Mouse (Mus musculus) hindbrain, embryonic 13.5 days (tissue): ENCODE data around the gene Rnf145. TPM values are rescaled to one million over a fixed set of nuclear protein-coding genes. Genes with fewer than 3 reads are reported as not detected.

Experiments
- ATAC-seq: fragments of 200-750 bp; cut with Nextera tagmentation; 2 replicates; pipeline ENCODE4 v1.8.0; 2017; ENCODE audit warnings: moderate TSS enrichment; ENCODE audit not compliant: low FRiP score
- H3K27ac ChIP-seq: fragments of 300-500 bp; sonication (generic); 2 replicates; pipeline ENCODE4 v1.5.1; 2015; ENCODE audit warnings: inconsistent platforms, mild to moderate bottlenecking, moderate library complexity
- H3K27me3 ChIP-seq: fragments of 300-500 bp; sonication (generic); 2 replicates; pipeline ENCODE4 v1.6.1; 2015; ENCODE audit warnings: mild to moderate bottlenecking, inconsistent platforms
- H3K36me3 ChIP-seq: fragments of 300-500 bp; sonication (generic); 2 replicates; pipeline ENCODE4 v1.6.1; 2015; ENCODE audit warnings: mild to moderate bottlenecking, inconsistent platforms
- H3K4me1 ChIP-seq: fragments of 300-500 bp; sonication (generic); replicated peaks from 2 replicates; pipeline ENCODE4 v1.6.1; 2015; ENCODE audit warnings: inconsistent platforms
- H3K4me2 ChIP-seq: fragments of 300-500 bp; sonication (generic); 2 replicates; pipeline ENCODE4 v1.6.1; 2015; ENCODE audit warnings: inconsistent platforms, mild to moderate bottlenecking, moderate library complexity
- H3K4me3 ChIP-seq: fragments of 300-500 bp; sonication (generic); 2 replicates; pipeline ENCODE4 v1.5.1; 2015; ENCODE audit warnings: mild to moderate bottlenecking, inconsistent platforms
- H3K9ac ChIP-seq: fragments of 300-500 bp; sonication (generic); 2 replicates; pipeline ENCODE4 v1.6.1; 2015; ENCODE audit warnings: mild to moderate bottlenecking, inconsistent platforms
- H3K9me3 ChIP-seq: fragments of 300-500 bp; sonication (generic); 2 replicates; pipeline ENCODE4 v1.6.1; 2016; ENCODE audit warnings: inconsistent platforms
- WGBS: fragments of 180-500 bp; shearing (Covaris S2); methylation state at CpG from one replicate; pipeline ENCODE4 v1.1.7; 2015; 5-methylcytosine and 5-hydroxymethylcytosine counted together
- polyA plus RNA-seq: library from polyadenylated mRNA; unstranded; fragments of >200 nt; fragmentation: Nextera tagmentation; extraction: Ambion mirVana; gene quantifications from 2 replicates; pipeline ENCODE4 v1.2.1, GENCODE M21; 2015

Rnf145 gene
- polyA plus RNA-seq, 1 experiment from 2014 or later = 111 TPM

DNA sequence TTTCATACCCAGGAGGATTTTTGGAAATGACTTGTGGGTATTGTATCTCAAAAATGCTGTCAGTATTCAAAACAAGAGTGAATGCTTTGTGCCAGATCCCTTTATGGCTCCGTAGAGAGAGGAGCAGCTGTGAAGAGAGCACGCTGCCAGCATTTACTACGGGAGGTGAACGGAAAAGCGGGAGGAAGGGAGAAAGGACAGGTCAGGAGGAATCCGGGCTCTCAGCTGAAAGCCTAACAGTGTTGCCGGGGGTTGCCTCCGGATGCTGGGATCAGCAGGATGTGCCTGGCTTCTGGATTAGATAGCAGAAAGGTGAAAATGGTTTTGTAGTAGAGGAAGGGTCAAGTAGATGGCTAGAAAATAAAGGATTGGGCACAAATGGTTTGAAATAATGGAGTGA is 11.6 kb downstream of the Rnf145 start:
- no peaks in the 10 kb centered on the region for H3K27me3 ChIP-seq
- no peak for ATAC-seq
- H3K4me1 ChIP-seq = 0 out of 2 replicates have a peak, but pooled peaks cover 6% of the 10 kb centered on the region
- H3K4me3 ChIP-seq = no peak overlapping the region
- H3K36me3 ChIP-seq = peaks cover 64% of the 10 kb centered on the region
- WGBS = 68% methylated on average over 8 of the region's 8 CpGs
- peak overlapping the region; percentile 23; the same call in 1 of the 2 replicates for H3K27ac ChIP-seq
- no peaks in the 10 kb centered on the region for H3K9me3 ChIP-seq
- H3K9ac ChIP-seq = 0 out of 2 replicates have a peak overlapping the region, but pooled peaks have one; percentile 13
- H3K4me2 ChIP-seq = no peak overlapping the region

DNA sequence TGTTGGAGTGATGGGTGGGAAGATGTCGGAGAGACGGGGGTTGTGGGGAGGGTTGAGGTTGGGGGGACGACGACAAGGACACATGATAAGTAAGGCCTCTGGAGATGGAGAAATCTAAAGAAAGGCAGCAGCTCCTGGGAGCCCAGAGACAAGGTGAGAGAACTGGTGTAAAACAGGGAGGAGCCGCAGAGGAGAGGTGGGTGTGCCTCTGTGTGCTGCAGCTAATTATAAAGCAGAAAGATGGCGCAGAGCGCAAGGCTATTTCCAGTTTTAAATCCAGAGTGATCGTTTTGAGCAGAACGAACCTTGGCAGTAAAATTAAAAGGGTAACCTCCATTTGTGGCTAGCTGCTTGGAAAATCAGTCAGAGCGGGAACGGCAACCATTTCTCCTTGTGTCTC is 12.1 kb downstream of the Rnf145 start:
- peaks cover 63% of the 10 kb centered on the region for H3K36me3 ChIP-seq
- 0 out of 2 replicates have a peak, but pooled peaks cover 6% of the 10 kb centered on the region for H3K4me1 ChIP-seq
- no peak overlapping the region for H3K4me2 ChIP-seq
- 92% methylated on average over 11 of the region's 11 CpGs for WGBS
- no peaks in the 10 kb centered on the region for H3K27me3 ChIP-seq
- no peak overlapping the region for H3K27ac ChIP-seq
- 0 out of 2 replicates have a peak overlapping the region, but pooled peaks have one; percentile 13 for H3K9ac ChIP-seq
- no peaks in the 10 kb centered on the region for H3K9me3 ChIP-seq
- no peak for ATAC-seq
- no peak overlapping the region for H3K4me3 ChIP-seq

DNA sequence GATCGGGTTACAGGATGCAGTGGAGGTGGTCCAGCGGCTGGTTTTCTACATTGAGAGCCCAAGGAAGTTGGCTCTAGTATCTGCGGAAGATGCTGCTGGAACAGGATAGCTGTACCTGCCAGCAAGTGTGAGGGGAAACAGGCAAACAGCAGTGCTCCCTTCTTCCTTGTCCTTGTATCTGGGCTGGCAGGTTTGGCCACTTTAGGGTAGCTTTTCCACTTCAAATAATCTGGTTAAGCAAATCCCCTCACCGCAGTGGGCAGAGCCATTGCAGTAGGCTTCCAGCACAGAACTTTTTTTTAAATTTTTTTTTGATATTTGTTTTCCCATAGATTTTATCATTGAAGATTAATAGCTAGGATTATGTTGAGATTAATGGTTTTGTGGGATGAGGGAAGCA is 12.9 kb downstream of the Rnf145 start:
- Histone ChIP-seq H3K9ac (no peak overlapping the region), H3K4me1 (0 out of 2 replicates have a peak, but pooled peaks cover 6% of the 10 kb centered on the region), H3K4me3 (no peak overlapping the region), H3K4me2 (no peak overlapping the region), H3K36me3 (peaks cover 57% of the 10 kb centered on the region), H3K27ac (no peak overlapping the region), H3K9me3 (no peaks in the 10 kb centered on the region), H3K27me3 (no peaks in the 10 kb centered on the region)
- WGBS = 91% methylated on average over 4 of the region's 4 CpGs
- no peak for ATAC-seq

DNA sequence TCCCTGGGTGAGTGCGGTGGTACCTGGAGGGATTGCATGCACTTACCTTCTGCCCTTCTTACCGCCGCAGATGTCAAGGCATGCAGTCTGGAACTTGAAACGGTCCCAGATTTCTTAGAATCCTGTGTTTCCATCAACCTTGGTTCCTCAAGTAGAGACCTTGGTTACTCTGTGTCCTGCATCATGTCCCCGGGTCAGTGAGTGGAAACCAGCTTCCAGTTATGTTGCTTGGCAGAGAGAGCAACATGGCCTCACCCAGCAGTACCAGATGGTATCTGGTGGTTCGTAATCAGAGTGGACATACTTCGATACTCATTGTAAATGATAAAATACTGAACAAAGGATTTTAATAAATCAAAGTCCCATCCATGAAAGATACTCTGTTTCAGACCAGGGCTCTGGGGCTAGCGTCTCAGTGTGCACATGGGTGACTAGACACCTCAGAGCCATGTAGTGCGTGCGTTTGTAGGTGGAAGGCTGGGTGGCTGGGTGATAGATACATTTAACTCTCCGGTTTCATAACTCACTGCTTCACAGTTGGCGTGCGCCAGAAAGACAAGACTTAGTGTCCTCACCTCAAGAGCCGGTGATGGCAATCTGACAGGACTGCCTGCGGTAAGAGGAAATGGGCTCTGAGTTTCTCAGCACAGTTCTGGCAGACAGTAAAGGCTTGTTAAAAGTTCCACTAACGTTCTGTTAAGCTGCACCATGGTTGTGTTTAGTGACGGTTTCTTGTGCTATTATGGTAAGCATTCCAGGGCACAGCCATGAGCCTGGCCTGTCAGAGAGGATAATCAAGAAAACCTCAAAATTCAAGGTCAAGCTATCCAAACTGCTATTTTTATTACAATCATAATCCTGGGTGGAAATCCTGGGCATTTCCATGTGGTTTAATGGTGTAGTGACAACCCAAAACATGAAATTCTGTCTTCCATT is 14.3 kb downstream of the Rnf145 start:
- Histone ChIP-seq H3K9me3 (no peaks in the 10 kb centered on the region), H3K27me3 (no peaks in the 10 kb centered on the region), H3K27ac (no peak overlapping the region), H3K4me3 (no peak overlapping the region), H3K9ac (no peak overlapping the region), H3K4me2 (no peak overlapping the region), H3K36me3 (peaks cover 59% of the 10 kb centered on the region), H3K4me1 (peaks cover 6% of the 10 kb centered on the region; the same call in 1 of the 2 replicates)
- no peak for ATAC-seq
- 94% methylated on average over 17 of the region's 17 CpGs for WGBS

DNA sequence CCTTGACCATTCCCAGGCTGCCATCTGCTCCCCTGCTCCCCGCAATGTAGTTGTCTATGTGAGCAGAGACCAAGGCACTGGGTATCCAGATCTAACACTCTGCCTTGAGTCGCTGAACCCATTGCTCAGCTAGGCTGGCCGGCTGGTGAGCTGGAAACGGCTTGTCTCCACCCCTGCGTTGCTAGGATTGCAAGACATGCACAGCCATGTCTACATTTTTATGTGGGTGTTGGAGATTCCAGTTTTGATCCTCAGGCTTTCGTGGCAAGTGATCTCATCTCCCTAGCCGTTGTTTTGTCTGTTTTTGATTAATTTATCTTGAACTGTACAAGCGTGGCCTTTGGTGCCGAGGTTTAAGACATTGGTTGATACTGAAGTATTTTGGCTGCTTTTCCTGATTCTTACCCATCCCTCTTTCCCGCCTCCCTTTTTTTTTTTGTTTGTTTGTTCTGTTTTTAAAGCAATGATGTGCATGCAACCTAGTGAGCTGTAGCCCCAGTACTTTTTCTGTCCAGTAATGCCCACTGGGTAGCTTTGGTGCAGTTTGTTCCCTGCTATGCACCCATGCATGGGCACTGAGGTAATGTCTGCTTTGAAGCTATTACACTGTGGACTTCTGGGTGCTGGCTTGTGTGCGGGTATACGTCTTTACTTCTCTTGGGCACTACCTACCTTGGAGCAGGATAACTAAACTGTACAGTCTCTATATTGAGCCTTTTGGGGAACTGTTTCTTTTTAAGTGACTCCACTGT is 16.4 kb downstream of the Rnf145 start:
- Histone ChIP-seq H3K27ac (no peak overlapping the region), H3K36me3 (peaks cover 52% of the 10 kb centered on the region), H3K27me3 (no peaks in the 10 kb centered on the region), H3K9ac (no peak overlapping the region), H3K4me3 (no peak overlapping the region), H3K4me1 (peaks cover 21% of the 10 kb centered on the region), H3K4me2 (no peak overlapping the region), H3K9me3 (no peaks in the 10 kb centered on the region)
- WGBS = 91% methylated on average over 12 of the region's 12 CpGs
- ATAC-seq = no peak

DNA sequence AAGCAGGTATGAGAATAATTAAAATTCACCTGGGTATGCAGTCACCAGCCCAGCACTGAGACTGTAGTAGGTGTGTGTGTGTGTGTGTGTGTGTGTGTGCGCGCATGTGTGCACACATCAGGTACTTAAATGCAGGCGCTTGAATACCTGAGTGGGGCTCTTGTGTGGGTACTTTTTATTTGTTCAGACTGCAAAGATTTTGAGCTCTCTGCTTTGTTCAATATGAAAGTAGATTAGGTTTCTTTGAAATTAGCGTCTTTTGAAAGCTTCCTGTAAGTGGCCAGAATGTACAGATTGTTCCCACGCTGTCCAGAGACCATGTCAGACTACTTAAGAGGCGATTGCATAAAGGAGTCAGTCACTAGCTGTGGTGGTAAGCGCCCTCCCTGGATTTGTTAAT is 18.6 kb downstream of the Rnf145 start:
- Histone ChIP-seq H3K27me3 (no peaks in the 10 kb centered on the region), H3K9me3 (no peaks in the 10 kb centered on the region), H3K4me3 (no peak overlapping the region), H3K36me3 (peaks cover 46% of the 10 kb centered on the region), H3K4me2 (no peak overlapping the region), H3K9ac (no peak overlapping the region), H3K27ac (no peak overlapping the region), H3K4me1 (peaks cover 18% of the 10 kb centered on the region)
- WGBS = 93% methylated on average over 7 of the region's 7 CpGs
- ATAC-seq = no peak

DNA sequence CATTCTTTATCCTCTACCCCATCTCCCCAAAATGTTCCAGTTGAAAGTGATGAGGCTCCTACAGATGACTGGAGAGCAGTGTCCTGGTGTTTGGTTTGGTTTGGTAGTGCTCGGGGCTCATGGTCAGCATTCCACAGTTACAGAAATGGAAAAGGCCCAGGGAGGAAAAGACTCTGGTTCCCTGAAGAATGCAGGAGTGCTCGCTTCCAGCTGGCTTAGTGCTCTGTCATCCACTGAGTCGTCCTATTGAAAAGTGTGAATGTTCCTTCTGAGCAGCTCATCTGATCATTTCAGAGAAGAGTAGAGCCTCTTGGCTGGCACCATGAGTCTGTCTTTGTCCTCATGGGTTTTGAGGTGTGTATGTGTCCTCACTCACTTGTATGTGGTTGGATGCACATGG is 19.3 kb downstream of the Rnf145 start:
- ATAC-seq = no peak
- Histone ChIP-seq H3K4me2 (no peak overlapping the region), H3K4me3 (no peak overlapping the region), H3K4me1 (peaks cover 18% of the 10 kb centered on the region), H3K36me3 (peaks cover 41% of the 10 kb centered on the region), H3K9ac (no peak overlapping the region), H3K27me3 (no peaks in the 10 kb centered on the region), H3K9me3 (no peaks in the 10 kb centered on the region), H3K27ac (no peak overlapping the region)
- 81% methylated on average over 3 of the region's 3 CpGs for WGBS

DNA sequence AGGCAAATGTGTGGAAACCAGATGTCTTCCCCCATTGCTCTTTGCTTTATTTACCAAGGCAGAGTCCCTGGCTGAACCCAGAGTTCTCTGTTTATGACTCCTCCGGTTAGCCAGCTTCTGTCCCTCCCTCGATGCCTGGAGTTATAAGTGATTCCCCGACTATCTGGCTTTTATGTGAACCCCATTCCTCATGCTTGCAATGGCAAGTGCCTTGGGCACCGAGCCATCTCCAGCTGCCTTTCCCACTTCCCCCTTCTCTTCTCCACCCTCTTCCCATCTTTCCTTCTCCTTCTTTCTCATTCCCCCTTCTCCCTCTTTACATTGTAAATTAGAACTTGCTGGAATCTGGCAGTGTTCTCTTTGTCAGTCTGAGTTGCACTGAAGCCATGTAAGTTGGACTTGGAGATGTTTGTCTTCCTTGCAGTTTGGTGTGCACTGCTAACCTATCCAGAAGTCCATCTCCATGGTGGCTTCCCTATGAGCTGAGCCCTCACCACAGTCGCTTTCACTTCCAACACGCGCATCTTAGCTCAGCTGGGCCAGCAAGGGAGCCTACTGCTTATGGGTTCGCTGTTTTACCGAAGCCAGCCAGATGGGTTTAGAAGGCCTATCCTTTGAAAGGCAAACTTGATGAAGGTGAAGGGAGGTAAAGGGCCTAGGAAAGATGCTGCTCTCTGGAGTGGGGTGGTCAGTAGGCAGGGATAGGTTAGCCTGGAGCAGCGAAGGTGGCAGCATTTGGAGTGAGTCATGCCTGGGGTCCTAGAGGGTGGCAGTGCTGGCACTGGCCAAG is 19.9 kb downstream of the Rnf145 start:
- H3K36me3 ChIP-seq = peaks cover 41% of the 10 kb centered on the region
- no peak overlapping the region for H3K4me2 ChIP-seq

DNA sequence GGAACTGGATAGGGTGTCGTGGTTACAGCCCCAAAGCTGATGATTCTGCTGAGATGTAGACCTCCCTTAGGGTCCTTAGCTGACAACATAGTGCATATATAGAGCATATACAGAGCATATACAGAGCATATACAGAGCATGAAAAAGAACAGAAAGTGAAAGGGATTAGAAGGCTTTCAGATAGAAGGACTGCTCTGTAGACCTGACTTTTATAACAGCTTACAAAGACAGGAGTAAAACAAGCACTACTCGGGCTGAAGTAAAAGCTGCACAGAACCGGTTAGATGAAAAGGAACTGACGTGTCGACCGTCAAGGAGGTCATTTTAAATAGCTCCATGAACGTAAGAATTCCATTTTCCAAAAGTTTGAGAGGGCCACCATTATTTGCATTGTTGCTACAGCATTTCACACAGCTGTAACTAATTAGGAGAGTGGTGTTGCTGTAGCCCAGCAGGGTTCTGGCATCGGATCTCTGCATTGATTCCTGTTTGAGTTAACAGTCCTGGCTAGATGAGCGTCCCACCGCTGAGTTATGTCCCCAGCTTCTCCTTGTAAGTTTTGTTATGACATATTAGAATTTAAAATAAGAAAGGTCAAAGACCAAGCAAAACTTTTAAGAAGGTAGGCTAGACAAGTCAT is 20.6 kb downstream of the Rnf145 start:
- Histone ChIP-seq H3K9me3 (no peaks in the 10 kb centered on the region), H3K4me3 (no peak overlapping the region), H3K27ac (no peak overlapping the region), H3K4me2 (no peak overlapping the region), H3K9ac (no peak overlapping the region), H3K36me3 (peaks cover 43% of the 10 kb centered on the region), H3K27me3 (no peaks in the 10 kb centered on the region), H3K4me1 (peaks cover 18% of the 10 kb centered on the region)
- ATAC-seq = no peak
- WGBS = 66% methylated on average over 10 of the region's 10 CpGs

More for the DNA sequence above, 19.9 kb downstream of the Rnf145 start:
- Histone ChIP-seq H3K4me3 (no peak overlapping the region), H3K4me1 (peaks cover 18% of the 10 kb centered on the region), H3K27ac (no peak overlapping the region), H3K9ac (no peak overlapping the region), H3K27me3 (no peaks in the 10 kb centered on the region), H3K9me3 (no peaks in the 10 kb centered on the region)
- no peak for ATAC-seq
- 88% methylated on average over 10 of the region's 10 CpGs for WGBS

DNA sequence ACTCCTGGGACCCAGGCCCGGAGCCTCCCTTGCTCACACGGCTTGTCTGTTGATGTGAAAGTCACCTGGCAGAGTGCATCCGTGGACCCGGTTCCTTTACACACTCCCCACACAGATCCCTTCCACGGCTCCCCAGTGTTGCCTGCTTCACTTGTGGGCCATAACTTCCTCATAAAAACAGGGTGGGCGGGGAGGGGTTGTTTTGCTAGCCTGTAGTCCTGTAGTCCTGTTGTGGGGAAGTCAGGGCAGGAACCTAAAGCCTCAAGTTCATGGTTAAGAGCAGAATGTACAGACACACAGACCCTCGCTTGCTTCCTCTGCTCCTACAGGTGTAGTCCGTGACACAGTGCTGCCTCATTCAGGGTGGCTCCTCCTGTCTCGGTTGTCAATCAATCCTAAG is 21.5 kb downstream of the Rnf145 start:
- Histone ChIP-seq H3K27me3 (no peaks in the 10 kb centered on the region), H3K4me1 (peaks cover 18% of the 10 kb centered on the region), H3K9ac (no peak overlapping the region), H3K9me3 (no peaks in the 10 kb centered on the region), H3K27ac (no peak overlapping the region), H3K36me3 (peaks cover 45% of the 10 kb centered on the region), H3K4me2 (no peak overlapping the region), H3K4me3 (no peak overlapping the region)
- no peak for ATAC-seq
- WGBS = 94% methylated on average over 9 of the region's 9 CpGs

DNA sequence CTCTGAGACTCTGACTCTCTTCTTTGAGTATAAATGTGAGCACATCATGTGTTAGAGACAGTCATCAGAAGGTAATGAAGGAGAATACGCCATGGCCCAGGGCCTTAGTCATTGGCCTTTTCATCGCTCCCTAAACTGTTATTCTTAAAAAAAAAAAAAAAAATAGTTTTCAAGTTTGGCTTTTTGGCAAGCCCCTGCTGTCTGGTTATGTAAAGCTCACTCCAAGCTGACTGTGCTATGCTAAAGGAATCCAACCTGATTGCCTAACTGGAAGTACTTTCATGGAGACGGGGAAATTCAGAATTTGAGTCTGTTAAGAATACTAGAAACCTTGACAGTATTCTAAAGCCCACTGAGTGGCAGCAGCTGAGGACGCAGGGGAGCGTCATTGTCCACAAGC is 22.5 kb downstream of the Rnf145 start:
- H3K4me3 ChIP-seq = no peak overlapping the region
- H3K27ac ChIP-seq = no peak overlapping the region
- H3K9ac ChIP-seq = no peak overlapping the region
- H3K4me1 ChIP-seq = peaks cover 18% of the 10 kb centered on the region
- ATAC-seq = no peak
- no peak overlapping the region for H3K4me2 ChIP-seq
- peaks cover 48% of the 10 kb centered on the region for H3K36me3 ChIP-seq
- 96% methylated on average over 5 of the region's 5 CpGs for WGBS
- no peaks in the 10 kb centered on the region for H3K9me3 ChIP-seq
- no peaks in the 10 kb centered on the region for H3K27me3 ChIP-seq
